In genomic region chr15:101929666-101930065, GRCm38 (mm10) we compare ENCODE assay signal across 8 mouse cellular contexts. TPM values are rescaled to one million over a fixed set of nuclear protein-coding genes. Genes with fewer than 3 reads are reported as not detected.
A peak's percentile ranks its signal among the peaks of the same experiment; 100 is the strongest.
DNase-seq lines count a peak whose midpoint lies in the region; ATAC-seq and TF ChIP-seq lines count a peak whose summit lies in the region.

No protein-coding gene starts in this region.

- no peak overlapping the region for H3K9ac ChIP-seq in forebrain, embryonic 15.5 days (replicated peaks)
- peak overlapping the region; percentile 22; the same call in 1 of the 2 replicates for H3K9ac ChIP-seq in kidney, embryonic 15.5 days
- peak overlapping the region; percentile 48; the same call in 1 of the 2 replicates for H3K9ac ChIP-seq in lung, embryonic 16.5 days (ENCODE audit: low read length)
- peak overlapping the region; percentile 48 for H3K9ac ChIP-seq in stomach, postnatal 0 days (ENCODE audit: low read length)

- no peaks in the 10 kb centered on the region for H3K9me3 ChIP-seq in forebrain, embryonic 15.5 days
- no peaks in the 10 kb centered on the region for H3K9me3 ChIP-seq in kidney, embryonic 15.5 days (replicated peaks)
- H3K9me3 ChIP-seq in lung, embryonic 16.5 days (ENCODE audit: control insufficient read depth, low read length): no peaks in the 10 kb centered on the region
- no peaks in the 10 kb centered on the region for H3K9me3 ChIP-seq in stomach, postnatal 0 days (ENCODE audit: control insufficient read depth, low read length)

- H3K27ac ChIP-seq in brown adipose tissue, adult 24 weeks (replicated peaks; ENCODE audit: low read depth, low read length): peak overlapping the region; percentile 91
- no peak overlapping the region for H3K27ac ChIP-seq in forebrain, embryonic 15.5 days (replicated peaks)
- H3K27ac ChIP-seq in kidney, embryonic 15.5 days: no peak overlapping the region
- H3K27ac ChIP-seq in lung, embryonic 16.5 days (ENCODE audit: low read length): no peak overlapping the region
- H3K27ac ChIP-seq in stomach, postnatal 0 days (replicated peaks): peak overlapping the region; percentile 74
- H3K27ac ChIP-seq in thymus, adult 2 months (ENCODE audit: control insufficient read depth, insufficient read depth, low read length): no peak overlapping the region

- peaks cover 9% of the 10 kb centered on the region; the same call in 1 of the 2 replicates for H3K4me1 ChIP-seq in brown adipose tissue, adult 24 weeks (ENCODE audit: control insufficient read depth, insufficient read depth, insufficient read length, low read length)
- peaks cover 7% of the 10 kb centered on the region for H3K4me1 ChIP-seq in forebrain, embryonic 15.5 days
- H3K4me1 ChIP-seq in kidney, embryonic 15.5 days: peaks cover 33% of the 10 kb centered on the region
- H3K4me1 ChIP-seq in lung, embryonic 16.5 days (replicated peaks; ENCODE audit: control insufficient read depth, insufficient read depth, low read length): peaks cover 12% of the 10 kb centered on the region
- no peaks in the 10 kb centered on the region; the same call in 1 of the 2 replicates for H3K4me1 ChIP-seq in stomach, postnatal 0 days (replicated peaks; ENCODE audit: control insufficient read depth, insufficient read depth)
- H3K4me1 ChIP-seq in thymus, adult 2 months (replicated peaks; ENCODE audit: control insufficient read depth, insufficient read depth, low read length): no peaks in the 10 kb centered on the region

- no peaks in the 10 kb centered on the region for H3K36me3 ChIP-seq in forebrain, embryonic 15.5 days
- no peaks in the 10 kb centered on the region for H3K36me3 ChIP-seq in kidney, embryonic 15.5 days
- H3K36me3 ChIP-seq in lung, embryonic 16.5 days (ENCODE audit: control insufficient read depth, insufficient read depth, low read length): no peaks in the 10 kb centered on the region
- no peaks in the 10 kb centered on the region for H3K36me3 ChIP-seq in stomach, postnatal 0 days (ENCODE audit: control insufficient read depth, insufficient read depth, low read length)
- H3K36me3 ChIP-seq in thymus, adult 2 months (ENCODE audit: control insufficient read depth, insufficient read depth, low read length): no peaks in the 10 kb centered on the region

- peaks cover 5% of the 10 kb centered on the region; the same call in 1 of the 2 replicates for H3K27me3 ChIP-seq in forebrain, embryonic 15.5 days
- peaks cover 23% of the 10 kb centered on the region for H3K27me3 ChIP-seq in kidney, embryonic 15.5 days
- peaks cover 4% of the 10 kb centered on the region; the same call in 1 of the 2 replicates for H3K27me3 ChIP-seq in lung, embryonic 16.5 days (ENCODE audit: control insufficient read depth, insufficient read depth, low read depth, low read length)
- H3K27me3 ChIP-seq in stomach, postnatal 0 days (ENCODE audit: control insufficient read depth, insufficient read depth, low read length): no peaks in the 10 kb centered on the region
- peaks cover 5% of the 10 kb centered on the region; the same call in 1 of the 2 replicates for H3K27me3 ChIP-seq in thymus, adult 2 months (ENCODE audit: control insufficient read depth, insufficient read depth, low read length)

- WGBS in forebrain, embryonic 15.5 days: 3% methylated on average over 17 of the region's 17 CpGs
- 4% methylated on average over 17 of the region's 17 CpGs for WGBS in kidney, embryonic 15.5 days
- WGBS in lung, embryonic 16.5 days: 2% methylated on average over 17 of the region's 17 CpGs
- WGBS in stomach, postnatal 0 days: 5% methylated on average over 17 of the region's 17 CpGs
- 5% methylated on average over 17 of the region's 17 CpGs for WGBS in thymus, adult 2 months

- no peak for ATAC-seq in forebrain, embryonic 15.5 days (replicated peaks)
- ATAC-seq in kidney, embryonic 15.5 days (replicated peaks; ENCODE audit: low FRiP score): no peak
- ATAC-seq in lung, embryonic 16.5 days (ENCODE audit: low read depth): peak; percentile 60; the same call in 1 of the 2 replicates
- peak; percentile 81 for ATAC-seq in stomach, postnatal 0 days (ENCODE audit: low FRiP score, low TSS enrichment)

- peak; percentile 90 for DNase-seq in stomach, postnatal 0 days (ENCODE audit: low spot score)
- DNase-seq in left cerebral cortex, postnatal 36 days (ENCODE audit: low spot score in 2 of 2): no peak
- no peak for DNase-seq in right cerebral cortex, postnatal 36 days (ENCODE audit: low spot score in 2 of 2)
- no peak for DNase-seq in thymus, adult 2 months

- no peak for TF ChIP-seq POLR2A in thymus, adult 2 months (IDR thresholded peaks at IDR 0.05; ENCODE audit: control insufficient read depth, extremely low read depth, insufficient read depth, low read length, poor library complexity)

- H3K4me2 ChIP-seq in forebrain, embryonic 15.5 days (replicated peaks): peak overlapping the region; percentile 29
- peak overlapping the region; percentile 63 for H3K4me2 ChIP-seq in kidney, embryonic 15.5 days
- peak overlapping the region; percentile 44 for H3K4me2 ChIP-seq in lung, embryonic 16.5 days (ENCODE audit: low read depth, low read length)
- peak overlapping the region; percentile 47 for H3K4me2 ChIP-seq in stomach, postnatal 0 days (replicated peaks; ENCODE audit: low read depth)

- intact Hi-C loops in left cerebral cortex, postnatal 36 days (cut with DNase I): no loop called here

- peak overlapping the region; percentile 34 for H3K4me3 ChIP-seq in brown adipose tissue, adult 24 weeks (ENCODE audit: insufficient read depth, low read depth, low read length)
- H3K4me3 ChIP-seq in forebrain, embryonic 15.5 days: no peak overlapping the region
- peak overlapping the region; percentile 31 for H3K4me3 ChIP-seq in kidney, embryonic 15.5 days (replicated peaks)
- H3K4me3 ChIP-seq in lung, embryonic 16.5 days (ENCODE audit: low read length): peak overlapping the region; percentile 32
- H3K4me3 ChIP-seq in stomach, postnatal 0 days (ENCODE audit: low read depth, low read length): peak overlapping the region; percentile 27
- H3K4me3 ChIP-seq in thymus, adult 2 months (ENCODE audit: control insufficient read depth, insufficient read depth, low read length): no peak overlapping the region

- TF ChIP-seq CTCF in stomach, postnatal 0 days (IDR thresholded peaks at IDR 0.05; ENCODE audit: low read depth): no peak
- no peak for TF ChIP-seq CTCF in thymus, adult 2 months (IDR thresholded peaks at IDR 0.05; ENCODE audit: borderline replicate concordance, control insufficient read depth, extremely low read depth, insufficient read depth, low read length, poor library complexity)

- TF ChIP-seq EP300 in stomach, postnatal 0 days (optimal IDR thresholded peaks at IDR 0.05): no peak

RNA-seq across cellular contexts. Expression of gene Krt4, which starts 5.1 kb away (rescaled TPM):
- polyA plus RNA-seq in brown adipose tissue, adult 24 weeks (2012; ENCODE audit: insufficient read depth, insufficient read length, missing spikeins): not detected in 2 replicates
- 0.08 TPM in 1 of 2 replicates, not detected in the other for polyA plus RNA-seq in forebrain, embryonic 15.5 days (2015; fragmentation: Nextera tagmentation; extraction: Ambion mirVana)
- 2.4 and 7.5 TPM in 2 replicates for polyA plus RNA-seq in kidney, embryonic 15.5 days (2015; fragmentation: Nextera tagmentation; extraction: Ambion mirVana)
- 14.2 and 23.3 TPM in 2 replicates for polyA plus RNA-seq in lung, embryonic 16.5 days (2015; fragmentation: Nextera tagmentation; extraction: Ambion mirVana)
- polyA plus RNA-seq in stomach, postnatal 0 days (2015; fragmentation: Nextera tagmentation; extraction: Ambion mirVana): 4,471 and 4,814 TPM in 2 replicates
- total RNA-seq in left cerebral cortex, postnatal 36 days (2021): not detected
- polyA plus RNA-seq in thymus, adult 2 months (2012; rRNA removed): 1.1 TPM in 2 replicates

RNA-seq across cellular contexts. Expression of gene Krt79, which starts 10.5 kb away (rescaled TPM):
- polyA plus RNA-seq in brown adipose tissue, adult 24 weeks (2012; ENCODE audit: insufficient read depth, insufficient read length, missing spikeins): 15.1 and 19.0 TPM in 2 replicates
- polyA plus RNA-seq in forebrain, embryonic 15.5 days (2015; fragmentation: Nextera tagmentation; extraction: Ambion mirVana): 0.10 and 0.23 TPM in 2 replicates
- polyA plus RNA-seq in kidney, embryonic 15.5 days (2015; fragmentation: Nextera tagmentation; extraction: Ambion mirVana): 0.45 and 0.53 TPM in 2 replicates
- 0.80 and 1.2 TPM in 2 replicates for polyA plus RNA-seq in lung, embryonic 16.5 days (2015; fragmentation: Nextera tagmentation; extraction: Ambion mirVana)
- 12.2 and 14.3 TPM in 2 replicates for polyA plus RNA-seq in stomach, postnatal 0 days (2015; fragmentation: Nextera tagmentation; extraction: Ambion mirVana)
- not detected for total RNA-seq in left cerebral cortex, postnatal 36 days (2021)
- 1.7 and 1.8 TPM in 2 replicates for polyA plus RNA-seq in thymus, adult 2 months (2012; rRNA removed)

RNA-seq across cellular contexts. Expression of gene Krt78, which starts 24.4 kb away (rescaled TPM):
- polyA plus RNA-seq in brown adipose tissue, adult 24 weeks (2012; ENCODE audit: insufficient read depth, insufficient read length, missing spikeins): not detected in 2 replicates
- polyA plus RNA-seq in forebrain, embryonic 15.5 days (2015; fragmentation: Nextera tagmentation; extraction: Ambion mirVana): not detected in 2 replicates
- 0.04 and 0.15 TPM in 2 replicates for polyA plus RNA-seq in kidney, embryonic 15.5 days (2015; fragmentation: Nextera tagmentation; extraction: Ambion mirVana)
- 0.10 and 0.21 TPM in 2 replicates for polyA plus RNA-seq in lung, embryonic 16.5 days (2015; fragmentation: Nextera tagmentation; extraction: Ambion mirVana)
- polyA plus RNA-seq in stomach, postnatal 0 days (2015; fragmentation: Nextera tagmentation; extraction: Ambion mirVana): 49.3 and 73.4 TPM in 2 replicates
- total RNA-seq in left cerebral cortex, postnatal 36 days (2021): not detected
- polyA plus RNA-seq in thymus, adult 2 months (2012; rRNA removed): 0.82 and 0.94 TPM in 2 replicates

RNA-seq across cellular contexts. Expression of gene Krt76, which starts 36.9 kb away (rescaled TPM):
- polyA plus RNA-seq in brown adipose tissue, adult 24 weeks (2012; ENCODE audit: insufficient read depth, insufficient read length, missing spikeins): not detected in 2 replicates
- polyA plus RNA-seq in forebrain, embryonic 15.5 days (2015; fragmentation: Nextera tagmentation; extraction: Ambion mirVana): not detected in 2 replicates
- not detected in 2 replicates for polyA plus RNA-seq in kidney, embryonic 15.5 days (2015; fragmentation: Nextera tagmentation; extraction: Ambion mirVana)
- not detected in 2 replicates for polyA plus RNA-seq in lung, embryonic 16.5 days (2015; fragmentation: Nextera tagmentation; extraction: Ambion mirVana)
- polyA plus RNA-seq in stomach, postnatal 0 days (2015; fragmentation: Nextera tagmentation; extraction: Ambion mirVana): 1.9 and 2.2 TPM in 2 replicates
- total RNA-seq in left cerebral cortex, postnatal 36 days (2021): not detected
- 0.93 and 1.3 TPM in 2 replicates for polyA plus RNA-seq in thymus, adult 2 months (2012; rRNA removed)

Comparison
In these comparisons a context has a peak if more than half of its experiments do, and no peak if none do; other contexts are left out.
1. H3K27ac ChIP-seq: peak in brown adipose tissue, adult 24 weeks (single experiment) and stomach, postnatal 0 days (single experiment); none in forebrain, embryonic 15.5 days (single experiment), kidney, embryonic 15.5 days (single experiment), lung, embryonic 16.5 days (single experiment) and thymus, adult 2 months (single experiment).
2. H3K4me3 ChIP-seq: peak in brown adipose tissue, adult 24 weeks (single experiment), kidney, embryonic 15.5 days (single experiment), lung, embryonic 16.5 days (single experiment) and stomach, postnatal 0 days (single experiment); none in forebrain, embryonic 15.5 days (single experiment) and thymus, adult 2 months (single experiment).
3. ATAC-seq: peak in lung, embryonic 16.5 days (single experiment) and stomach, postnatal 0 days (single experiment); none in forebrain, embryonic 15.5 days (single experiment) and kidney, embryonic 15.5 days (single experiment).
4. RNA of gene Krt4, which starts 5.1 kb away (polyA plus RNA-seq): 4,471 to 4,814 TPM in stomach, postnatal 0 days; 14.2 to 23.3 TPM in lung, embryonic 16.5 days, 2.4 to 7.5 TPM in kidney, embryonic 15.5 days, 1.1 TPM in thymus, adult 2 months, 0.08 TPM in forebrain, embryonic 15.5 days and not detected in brown adipose tissue, adult 24 weeks; every median in the first group is over 100 times any median in the second.
5. RNA of gene Krt78, which starts 24.4 kb away (polyA plus RNA-seq): 49.3 to 73.4 TPM in stomach, postnatal 0 days; 0.82 to 0.94 TPM in thymus, adult 2 months, not detected in brown adipose tissue, adult 24 weeks, 0.10 to 0.21 TPM in lung, embryonic 16.5 days, 0.04 to 0.15 TPM in kidney, embryonic 15.5 days and not detected in forebrain, embryonic 15.5 days; every median in the first group is over 10 times any median in the second.
6. Peak in every context shown above with its lines, with median percentiles within 50 percentile points of each other: H3K4me2 ChIP-seq.